Mouse (Mus musculus): ENCODE results near the gene Man2a2.
A peak's percentile ranks its signal among the peaks of the same experiment; 100 is the strongest.

GRCm38 (mm10) chr7:80403551-80403950 lies 32.4 kb upstream of the Man2a2 start:
- TF ChIP-seq EP300 (IDR thresholded peaks at IDR 0.05; ENCODE audit: low read depth) (0 out of 2 replicates have a peak, but pooled peaks have one; percentile 27), CTCF (IDR thresholded peaks at IDR 0.05; ENCODE audit: low read depth) (no peak)

Data from heart, postnatal 0 days (tissue).